Mouse (Mus musculus): Measurements from ENCODE around the gene Napsa.

Napsa gene

DNA sequence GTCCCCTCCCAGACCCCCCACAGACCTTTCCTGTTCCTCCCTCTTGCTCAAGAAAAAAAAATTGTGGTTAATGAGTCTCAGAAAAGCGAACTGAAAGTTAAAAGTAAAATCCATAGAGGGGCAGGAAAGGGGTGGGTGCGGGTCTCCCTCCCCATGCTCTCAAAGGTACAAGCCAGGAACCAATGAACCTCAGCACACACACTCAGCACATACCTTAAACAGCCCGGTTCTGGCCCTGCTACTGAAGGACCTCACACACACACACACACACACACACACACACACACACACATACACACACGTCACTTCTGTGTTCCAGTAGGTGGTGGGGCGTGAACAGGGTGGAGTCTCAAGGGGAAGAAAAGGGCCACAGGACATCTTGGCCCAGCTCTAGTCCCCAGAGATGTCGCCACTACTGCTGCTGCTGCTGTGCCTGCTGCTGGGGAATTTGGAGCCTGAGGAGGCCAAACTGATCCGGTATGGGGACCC is at the start of gene Napsa:
Gene Napsa (plus strand): TSS at position 168 of the 489 bp plus-strand sequence.
- no peak for DNase-seq (ENCODE audit: low read depth, low spot score)

DNA sequence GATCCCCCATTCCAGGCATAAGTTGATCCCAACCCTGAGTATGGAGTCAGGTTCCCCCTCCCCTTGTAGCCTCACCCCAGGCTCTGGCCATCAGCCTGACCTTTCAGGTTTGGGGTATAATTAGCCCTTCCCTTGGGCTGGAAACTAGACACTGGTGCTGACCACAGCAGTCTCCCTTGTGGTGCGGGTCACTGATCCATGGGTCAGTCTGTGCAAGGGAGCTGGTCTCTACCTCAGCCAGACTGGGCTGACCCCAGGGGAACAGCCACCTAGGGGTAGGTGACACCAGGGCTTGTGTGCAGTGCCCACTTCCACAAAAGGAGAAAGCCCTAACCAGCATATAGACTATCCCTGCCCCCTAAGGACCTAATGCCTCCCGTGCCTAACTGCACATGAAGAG is 49.1 kb upstream of the Napsa start:
- DNase-seq (ENCODE audit: low read depth, low spot score) = no peak

DNA sequence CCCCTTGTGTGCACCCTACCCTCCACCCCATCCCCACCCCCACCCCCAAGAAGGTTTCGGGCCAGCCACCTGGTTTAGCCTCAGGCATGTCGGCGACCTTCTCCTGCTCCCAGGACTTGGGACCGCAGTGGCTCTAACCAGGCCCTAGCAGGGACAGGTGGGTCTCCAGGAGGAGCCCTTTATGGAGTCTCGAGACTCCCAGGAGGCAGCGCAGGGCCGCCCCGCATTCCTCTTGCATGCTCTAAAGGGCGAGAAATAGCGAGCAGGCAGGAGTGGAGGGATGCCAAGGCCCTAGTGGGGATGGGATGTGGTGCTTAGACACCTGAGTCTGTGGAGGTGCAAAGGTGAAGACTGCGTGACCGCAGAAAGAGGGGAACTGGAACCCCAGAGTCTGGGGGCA is 47.7 kb upstream of the Napsa start, which contains the start of gene Mybpc2:
Gene Mybpc2 (minus strand): TSS at position 155 of the 400 bp plus-strand sequence.
- DNase-seq (ENCODE audit: low read depth, low spot score) = no peak

DNA sequence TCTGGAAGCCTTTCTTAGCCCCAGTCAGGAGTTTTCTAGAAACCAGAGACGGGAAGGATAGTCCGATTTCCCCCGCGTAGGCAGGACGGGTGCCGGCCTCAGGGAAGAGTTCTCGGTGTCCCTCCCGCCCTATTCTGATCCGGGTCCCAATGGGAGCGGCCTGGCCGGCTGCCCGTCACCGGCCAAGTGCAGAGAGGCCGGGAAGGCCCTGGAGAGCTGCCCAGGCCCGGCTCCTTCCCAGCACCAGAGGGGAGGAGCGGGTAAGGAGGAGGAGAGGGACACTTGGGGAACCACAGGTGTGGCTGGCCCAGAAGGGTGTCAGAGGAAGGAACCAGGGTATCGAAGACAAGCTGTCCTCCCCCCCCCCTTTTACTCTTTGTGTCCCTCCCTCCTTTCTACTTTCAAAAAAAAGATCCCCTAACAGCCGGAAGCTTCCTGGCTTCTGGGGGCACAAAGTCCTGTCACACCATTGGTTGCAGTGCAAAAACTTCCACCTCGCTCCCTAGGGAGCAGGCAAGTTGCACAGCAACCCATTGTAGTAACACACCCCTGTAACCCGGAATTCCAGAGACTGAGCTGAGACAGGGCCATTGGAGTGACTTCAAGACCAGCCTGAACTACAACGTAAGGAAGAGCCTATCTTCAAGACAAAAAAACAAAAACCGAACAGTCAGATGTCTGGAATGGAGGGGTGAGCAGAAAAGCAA is 46.9 kb upstream of the Napsa start:
- DNase-seq (ENCODE audit: low read depth, low spot score) = no peak

DNA sequence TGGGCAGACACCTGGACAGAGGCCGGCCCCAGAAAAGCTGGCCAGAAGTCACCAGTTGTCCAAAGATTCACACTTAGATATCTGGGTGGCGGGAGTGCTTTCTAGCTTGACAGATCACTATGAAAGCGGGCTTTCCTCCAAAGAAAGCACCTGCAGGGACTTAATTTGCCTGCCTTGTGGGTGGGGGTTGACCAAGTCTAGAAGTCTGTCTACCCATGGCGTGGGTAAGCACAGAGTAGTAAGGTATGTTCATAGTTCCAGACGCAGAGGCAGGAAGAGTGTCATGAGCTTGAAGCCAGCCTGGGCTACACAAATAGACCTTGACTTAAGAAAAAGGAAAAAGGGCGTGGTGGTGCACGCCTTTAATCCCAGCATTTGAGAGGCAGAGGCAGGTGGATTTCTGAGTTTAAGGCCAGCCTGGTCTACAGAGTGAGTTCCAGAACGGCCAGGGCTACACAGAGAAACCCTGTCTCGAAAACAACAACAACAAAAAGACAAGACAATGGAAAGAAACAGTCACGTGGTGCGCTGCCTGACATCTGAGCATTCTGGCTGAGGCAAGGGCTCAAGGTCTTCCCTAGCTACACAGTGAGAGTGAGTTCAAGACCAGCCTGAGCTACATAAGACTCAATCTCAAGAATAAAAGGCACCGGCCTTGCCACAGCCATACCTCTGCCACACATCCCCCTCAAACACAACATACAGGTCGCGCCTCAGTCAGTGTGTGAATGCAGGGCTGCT is 45.6 kb upstream of the Napsa start:
- DNase-seq (ENCODE audit: low read depth, low spot score) = no peak

DNA sequence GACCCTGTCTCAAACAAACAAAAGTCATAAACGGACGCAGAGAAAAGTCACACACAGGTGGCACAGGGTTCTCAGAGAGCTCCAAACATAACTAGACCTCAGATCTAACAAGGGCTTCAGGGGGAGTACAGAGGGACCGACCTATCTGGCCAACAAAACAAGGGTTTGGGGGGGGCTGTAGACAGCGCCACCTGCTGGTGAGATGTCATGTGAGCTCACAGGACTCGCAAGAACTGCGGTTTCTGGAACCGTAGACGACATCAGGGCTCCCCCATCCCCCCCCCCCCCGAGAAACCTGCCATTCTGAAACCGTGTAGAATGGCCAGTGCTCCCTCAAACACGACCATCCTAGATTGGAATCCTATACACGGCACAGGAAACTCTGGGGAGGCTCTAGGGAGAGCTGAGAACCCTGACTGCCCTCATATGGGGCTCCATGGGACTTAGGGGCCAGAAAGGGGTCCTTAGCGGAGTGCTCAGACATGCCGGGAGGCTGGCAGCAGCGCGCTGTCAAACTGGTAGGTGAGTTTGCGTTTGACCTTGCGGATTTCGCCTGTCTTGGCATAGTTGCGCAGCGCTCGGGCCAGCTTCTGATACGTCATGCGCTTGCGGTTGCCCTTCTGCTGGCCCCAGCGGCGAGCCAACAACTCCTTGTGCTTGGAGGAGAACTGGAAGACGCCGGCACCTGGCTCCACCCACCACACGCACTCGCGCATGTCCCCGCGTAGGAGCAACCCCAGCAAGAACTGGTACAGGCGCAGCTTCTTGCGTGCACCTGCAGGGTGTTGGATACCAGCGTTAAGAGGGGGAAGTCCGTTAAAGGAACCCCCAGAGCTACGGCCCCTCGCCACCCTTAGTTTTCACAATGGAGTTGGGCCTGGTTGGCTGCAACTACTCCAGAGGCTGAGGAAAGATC is 44.4 kb upstream of the Napsa start:
- no peak for DNase-seq (ENCODE audit: low read depth, low spot score)

GRCm38 (mm10) chr7:44529518-44529917 is 42.7 kb upstream of the Napsa start:
- DNase-seq (ENCODE audit: low read depth, low spot score) = no peak

DNA sequence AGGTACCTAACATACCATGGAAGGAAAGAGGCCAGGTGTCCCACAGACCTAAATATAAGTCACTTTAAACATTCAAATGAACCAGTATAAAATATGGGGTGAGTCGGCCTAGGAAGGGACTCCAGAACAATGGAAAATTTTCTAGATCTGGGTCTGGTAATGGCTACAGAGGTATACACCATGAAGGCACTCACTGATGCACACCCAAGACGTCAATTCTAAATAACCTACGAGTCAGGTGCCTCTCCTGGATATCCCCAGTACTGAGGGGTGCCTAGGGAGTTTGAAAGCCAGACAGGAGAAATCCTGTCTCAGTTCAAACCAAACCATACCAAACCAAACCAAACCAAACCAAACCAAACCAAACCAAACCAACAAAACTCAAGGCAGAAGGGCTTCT is 41.7 kb upstream of the Napsa start:
- DNase-seq (ENCODE audit: low read depth, low spot score) = no peak

- no peak for DNase-seq (ENCODE audit: low read depth, low spot score)
These were observed 41.0 kb upstream of the Napsa start for GRCm38 (mm10) chr7:44531207-44531606.

DNA sequence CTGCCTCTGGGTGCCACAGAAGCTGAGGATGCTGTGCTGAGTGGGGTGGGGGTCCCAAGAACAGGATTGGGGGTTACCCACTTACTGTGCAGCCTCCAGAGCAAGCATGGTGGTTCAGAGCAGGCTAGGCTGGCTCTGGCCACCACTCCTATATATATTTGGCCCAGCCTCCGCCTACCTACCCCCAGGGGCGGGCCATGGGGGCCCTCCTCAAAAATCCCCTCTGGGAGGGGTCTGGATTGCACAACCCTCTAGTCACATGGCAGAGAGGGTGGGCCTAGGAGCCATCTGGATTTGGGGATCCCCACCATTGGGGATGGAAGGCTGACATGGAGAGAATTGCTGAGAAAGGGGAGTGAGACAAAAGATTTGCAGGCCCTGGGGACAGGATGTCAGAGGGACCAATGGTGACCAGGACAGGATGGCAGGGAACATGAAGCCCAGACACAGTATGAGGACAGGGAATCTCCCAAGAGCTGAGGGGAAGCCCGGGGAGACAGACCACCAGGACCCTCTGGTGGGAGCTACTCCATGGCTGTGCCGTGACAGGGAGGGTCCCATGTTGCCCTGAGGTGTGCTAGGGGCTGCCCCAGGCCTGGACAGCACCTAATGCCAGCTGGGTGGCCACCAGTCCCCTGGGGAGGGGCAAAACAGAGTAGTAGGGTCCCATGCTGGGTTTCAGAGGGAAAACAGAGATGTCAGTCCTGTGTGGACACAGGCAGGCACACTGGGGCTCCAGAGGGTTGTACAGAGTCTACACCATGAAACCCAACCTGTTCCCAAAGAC is 40.0 kb upstream of the Napsa start, which contains the start of gene Spib:
Gene Spib (minus strand): TSS at position 126 of the 787 bp plus-strand sequence.
- DNase-seq (ENCODE audit: low read depth, low spot score) = no peak

GRCm38 (mm10) chr7:44532918-44533745 is 39.0 kb upstream of the Napsa start:
- DNase-seq (ENCODE audit: low read depth, low spot score) = no peak

DNA sequence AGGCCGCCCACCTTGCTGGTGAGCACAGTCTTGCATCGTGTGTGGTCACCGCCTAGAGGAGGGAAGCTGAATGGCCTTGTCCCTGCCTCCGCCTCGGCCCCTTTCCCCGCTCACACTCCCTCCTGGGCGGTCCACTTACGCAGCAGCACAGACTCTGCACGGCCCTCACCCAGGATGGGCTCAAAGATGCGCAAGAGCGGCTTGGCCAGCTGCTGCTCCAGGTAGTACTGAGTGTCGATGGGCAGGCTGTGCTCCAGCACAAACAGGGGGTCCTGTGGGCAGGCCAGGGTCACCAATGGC is 38.5 kb upstream of the Napsa start:
- no peak for DNase-seq (ENCODE audit: low read depth, low spot score)

DNA sequence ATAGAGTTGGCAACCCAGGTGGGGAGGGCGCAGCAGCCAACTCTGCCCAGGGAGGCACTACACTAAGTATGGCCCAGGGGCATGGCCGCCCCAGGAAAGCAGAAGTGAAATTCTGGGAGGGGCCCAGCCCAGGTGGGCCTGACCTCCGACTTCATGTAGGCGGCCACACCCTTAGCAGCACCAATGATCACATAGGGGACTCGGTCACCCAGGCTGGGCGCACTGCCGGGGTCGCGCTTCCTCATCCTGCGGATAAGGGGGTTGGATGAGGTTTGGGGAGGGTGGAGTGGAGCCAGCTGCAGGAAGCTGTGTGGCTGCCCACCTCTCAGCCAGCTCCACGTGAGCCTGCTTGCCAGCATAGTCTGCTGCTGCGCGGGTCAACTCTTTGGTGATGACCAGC is 37.9 kb upstream of the Napsa start:
- no peak for DNase-seq (ENCODE audit: low read depth, low spot score)

DNA sequence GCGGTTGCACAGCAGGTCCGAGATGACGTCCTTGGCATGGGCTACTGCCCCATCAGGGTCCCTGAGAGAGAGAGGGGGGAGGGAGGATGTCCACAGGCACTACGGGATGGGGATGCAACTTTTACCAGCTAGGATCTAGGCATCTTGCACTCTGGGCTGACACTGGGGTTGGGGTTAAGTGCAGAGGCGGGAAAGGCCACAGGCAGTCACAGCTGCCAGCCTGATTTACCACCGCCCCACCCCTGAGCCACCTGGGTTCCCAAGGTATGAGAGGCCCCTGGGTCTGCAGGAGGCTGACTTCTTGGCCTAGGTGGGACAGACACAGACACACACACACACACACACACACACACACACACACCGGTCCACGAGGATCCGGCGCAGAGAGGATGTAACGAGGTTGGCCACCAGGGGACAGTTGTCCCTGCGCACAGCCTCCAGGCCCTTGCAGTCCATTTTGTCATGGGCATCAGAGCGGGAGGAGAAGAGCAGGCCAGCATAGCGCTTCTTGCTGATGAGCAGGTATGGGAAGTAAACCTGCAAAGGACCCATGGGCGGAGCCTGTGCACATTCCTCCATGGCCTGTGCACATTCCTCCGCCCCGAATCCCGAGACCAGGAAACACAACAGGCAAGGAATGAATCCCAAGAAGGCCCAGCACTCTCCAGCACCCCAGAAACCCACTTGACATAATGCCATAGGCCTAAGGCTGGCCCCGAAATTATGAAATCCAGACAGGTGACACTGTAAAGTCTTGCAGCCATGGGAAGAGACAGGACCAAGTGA is 37.3 kb upstream of the Napsa start:
- no peak for DNase-seq (ENCODE audit: low read depth, low spot score)

DNA sequence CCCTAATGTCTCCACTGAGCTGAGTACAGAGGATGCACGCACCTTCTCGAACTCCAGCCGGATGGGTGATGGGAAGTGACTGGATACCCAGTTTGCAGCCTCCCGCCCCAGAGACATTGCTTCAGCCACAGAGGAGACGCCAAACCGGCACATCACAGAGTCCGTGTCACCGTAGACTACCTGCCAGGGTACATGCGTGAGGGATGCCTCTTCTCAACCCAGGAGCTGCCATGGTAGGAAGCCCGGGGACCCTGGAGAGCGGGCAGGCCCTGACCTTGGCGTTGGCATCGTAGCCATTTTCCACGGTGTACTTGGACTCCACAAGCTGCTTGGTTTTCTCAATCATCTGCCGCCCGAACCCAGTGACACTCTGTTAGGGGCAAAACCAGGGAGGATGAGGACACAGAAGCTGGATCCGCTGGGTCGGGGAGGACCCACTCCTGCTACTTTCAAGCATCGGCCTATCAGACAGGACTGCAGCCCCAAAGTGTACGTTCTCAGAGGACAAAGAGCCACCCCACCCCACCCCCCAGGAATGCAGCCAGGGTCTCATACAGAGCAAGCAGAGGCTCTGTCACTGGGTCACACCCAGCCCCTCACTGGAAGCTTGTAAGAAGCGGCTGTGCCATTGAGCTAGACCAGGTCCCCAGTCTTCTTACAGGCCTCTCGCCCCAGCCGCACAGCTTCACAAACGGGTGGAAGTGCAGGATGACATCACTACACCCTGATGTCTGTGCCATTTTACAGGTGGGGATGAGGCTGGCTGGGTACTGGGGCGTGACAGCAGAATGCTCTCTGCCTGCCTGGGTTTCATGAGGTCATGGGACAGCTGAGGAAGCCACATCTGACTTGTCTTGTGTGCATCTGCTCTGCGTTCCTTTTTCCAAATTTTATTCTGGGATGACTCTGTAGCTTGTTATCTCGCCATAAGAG is 36.3 kb upstream of the Napsa start:
- no peak for DNase-seq (ENCODE audit: low read depth, low spot score)

DNA sequence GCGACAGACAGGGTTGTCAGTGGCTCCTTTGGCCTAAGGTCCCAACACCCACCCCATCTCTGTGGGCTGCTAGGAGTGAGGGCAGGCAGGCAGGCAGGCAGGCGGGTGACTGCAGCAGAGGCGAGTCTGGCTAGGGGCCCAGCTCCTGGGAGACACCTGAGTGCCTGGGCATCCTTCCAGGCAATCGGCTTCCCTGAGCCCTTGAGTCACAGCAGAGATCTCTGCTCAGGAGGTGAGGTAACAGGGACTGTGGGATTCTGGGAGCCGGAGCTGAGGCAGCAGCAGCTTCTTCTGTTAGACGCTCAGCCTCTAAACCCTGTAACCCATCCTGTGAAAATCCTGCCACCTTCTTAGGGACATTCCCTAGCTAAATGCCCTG is 35.6 kb upstream of the Napsa start:
- DNase-seq (ENCODE audit: low read depth, low spot score) = no peak

GRCm38 (mm10) chr7:44537009-44537408 is 35.2 kb upstream of the Napsa start:
- DNase-seq (ENCODE audit: low read depth, low spot score) = no peak

GRCm38 (mm10) chr7:44537496-44537895 is 34.7 kb upstream of the Napsa start:
- no peak for DNase-seq (ENCODE audit: low read depth, low spot score)

Data from WW6 (cell line).